Mouse (Mus musculus): ENCODE results near the gene Tmem217. TPM values are rescaled to one million over a fixed set of nuclear protein-coding genes. Genes with fewer than 3 reads are reported as not detected.
"Not testable (repeated sequence)": the region's sequence is repeated elsewhere in the genome, so short reads cannot be mapped to it uniquely, and the experiment has no call there.

Gene Tmem217
- total RNA-seq, 2 experiments from 2014 or later, result 0.44 TPM; not detected in 1

DNA sequence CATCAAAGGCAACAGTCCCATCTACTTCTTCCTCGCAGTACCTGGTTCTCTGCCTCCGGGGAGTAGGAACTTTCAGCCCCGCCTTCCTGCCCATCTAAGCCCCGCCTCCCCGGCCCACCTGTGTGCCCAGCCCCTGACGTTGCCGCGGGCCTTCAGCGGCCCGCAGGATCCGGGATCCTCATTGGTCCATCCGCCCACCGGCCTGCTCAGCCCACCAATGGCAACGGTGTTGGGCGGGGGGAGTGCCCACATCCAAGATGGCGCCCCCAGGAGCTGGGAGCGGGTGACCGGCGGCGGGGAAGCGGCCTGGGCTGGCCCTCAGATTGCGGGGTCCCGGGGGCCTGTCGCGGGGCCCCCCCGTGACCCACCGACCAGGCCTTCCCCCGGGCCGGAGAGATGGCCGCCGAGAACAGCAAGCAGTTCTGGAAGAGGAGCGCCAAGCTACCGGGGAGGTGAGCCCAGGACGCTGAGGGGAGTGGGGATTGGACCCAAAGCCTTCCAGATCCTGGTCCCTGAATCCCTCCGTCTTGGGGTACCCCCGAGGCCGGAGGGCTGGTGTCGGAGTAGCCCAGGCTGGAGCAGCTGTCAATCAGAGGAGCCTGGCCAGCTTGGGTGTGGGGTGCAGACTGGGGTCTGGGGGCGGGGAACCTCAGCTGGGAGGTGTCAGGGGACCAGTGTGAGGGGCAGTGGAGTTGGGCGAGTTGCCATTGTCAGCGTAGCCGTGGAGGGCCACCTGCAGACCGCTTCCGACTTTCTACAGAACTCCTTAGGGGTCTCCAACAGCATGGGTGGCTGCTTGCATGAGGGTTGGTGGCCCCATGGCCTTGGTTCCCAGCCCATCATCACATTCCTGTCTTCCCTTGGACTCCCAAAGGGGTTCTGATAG, 2.4 kb downstream of the Tmem217 start, which contains the start of the genes Gm17657 and Tbc1d22b:
Gm17657 (minus strand) TSS at position 96 of the 886 bp plus-strand sequence.
Tbc1d22b (plus strand) TSS at position 243 of the 886 bp plus-strand sequence.
- peak; percentile 82 to 83 for DNase-seq (ENCODE audit: extremely low spot score in 1 of 2, low spot score in 1 of 2)

DNA sequence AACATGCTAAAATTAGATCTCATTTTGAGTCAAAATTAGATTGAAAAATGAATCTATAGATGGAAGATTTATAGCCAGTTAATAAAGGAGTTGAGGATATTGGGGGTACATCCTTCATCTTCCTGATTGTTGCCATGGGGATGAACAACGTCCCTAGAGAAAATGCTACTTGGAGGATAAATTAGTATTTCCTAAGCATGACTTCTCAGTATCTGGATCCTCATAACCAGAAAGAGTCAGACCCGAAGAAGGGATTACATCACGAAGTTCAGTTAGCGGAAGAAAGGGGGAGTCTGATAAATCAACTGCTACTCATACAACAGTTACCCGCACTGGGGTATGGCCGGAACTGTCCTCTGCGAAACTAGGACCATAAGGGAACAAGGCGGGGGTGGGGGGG, 3.2 kb downstream of the Tmem217 start:
- DNase-seq (ENCODE audit: extremely low spot score in 1 of 2, low spot score in 1 of 2), result no peak

GRCm38 (mm10) chr17:29548494-29548893, 3.7 kb downstream of the Tmem217 start:
- no peak for DNase-seq (ENCODE audit: extremely low spot score in 1 of 2, low spot score in 1 of 2)

DNA sequence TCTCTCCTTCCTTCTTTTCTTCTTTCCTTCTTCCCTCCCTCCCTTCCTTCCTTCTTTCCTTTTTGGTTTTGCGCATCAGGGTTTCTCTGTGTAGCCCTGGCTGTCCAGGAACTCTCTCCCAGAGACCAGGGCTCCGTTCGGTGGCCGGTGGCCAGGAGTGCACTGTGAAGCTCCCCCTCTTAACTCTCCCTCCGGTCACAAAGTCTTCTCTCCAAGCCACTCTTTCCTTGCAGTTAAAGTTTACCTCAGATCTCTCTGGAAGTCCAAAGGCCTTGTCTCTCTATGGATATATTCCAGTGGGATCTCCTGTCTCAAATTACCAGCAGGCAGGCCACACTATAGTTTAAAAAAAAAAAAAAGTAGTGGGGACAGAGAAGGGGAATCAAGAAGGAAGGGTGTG, 6.9 kb downstream of the Tmem217 start:
- DNase-seq (ENCODE audit: extremely low spot score in 1 of 2, low spot score in 1 of 2), result no peak

GRCm38 (mm10) chr17:29544064-29544463, 8.1 kb downstream of the Tmem217 start:
- DNase-seq (ENCODE audit: extremely low spot score in 1 of 2, low spot score in 1 of 2), result no peak

- DNase-seq (ENCODE audit: extremely low spot score in 1 of 2, low spot score in 1 of 2), result peak in 1 of 2 experiments; percentile 30
Observed at GRCm38 (mm10) chr17:29542831-29543690, 9.1 kb downstream of the Tmem217 start.

DNA sequence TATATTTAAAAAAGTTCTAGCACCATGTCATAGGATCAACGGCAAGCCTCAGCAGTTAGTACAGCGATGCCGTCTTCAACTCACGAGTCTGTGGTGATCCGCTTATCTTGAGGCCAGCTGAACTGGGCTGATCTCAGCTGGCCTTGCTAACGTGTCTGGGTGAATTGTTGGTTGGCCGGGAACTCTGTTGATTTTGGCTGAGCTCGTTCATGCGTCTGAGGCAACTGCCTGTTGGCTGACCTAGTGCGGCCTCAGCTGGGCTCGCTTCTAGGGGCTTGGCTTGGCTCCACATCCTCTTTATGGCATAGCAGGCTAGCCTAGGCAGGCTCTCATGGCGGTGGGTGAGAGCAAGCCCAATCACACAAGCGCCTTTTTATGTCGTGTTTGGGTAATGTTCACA, 10.8 kb downstream of the Tmem217 start:
- no peak for DNase-seq (ENCODE audit: extremely low spot score in 1 of 2, low spot score in 1 of 2)

- DNase-seq (ENCODE audit: extremely low spot score in 1 of 2, low spot score in 1 of 2), result no peak
Observed at GRCm38 (mm10) chr17:29540426-29540825, 11.8 kb downstream of the Tmem217 start.

DNA sequence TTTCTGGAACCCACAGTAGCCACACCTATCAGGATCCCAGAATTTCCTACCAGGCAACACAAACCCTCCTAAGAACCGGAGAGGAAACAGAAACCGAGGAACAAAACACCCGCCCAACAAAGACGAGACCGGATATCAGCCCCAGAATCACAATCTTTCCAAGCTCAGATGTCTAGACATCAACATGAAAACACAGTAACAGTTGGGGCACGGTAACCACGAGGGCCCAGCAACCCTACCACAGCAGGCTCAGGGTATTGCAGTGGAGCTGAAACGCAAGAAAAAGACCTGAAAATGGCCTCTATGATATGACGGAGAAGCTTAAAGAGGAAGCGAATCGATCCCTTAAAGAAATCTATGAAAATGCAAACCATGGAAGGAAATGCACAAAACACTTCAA, 18.3 kb downstream of the Tmem217 start:
- DNase-seq (ENCODE audit: extremely low spot score in 1 of 2, low spot score in 1 of 2), result no peak

DNA sequence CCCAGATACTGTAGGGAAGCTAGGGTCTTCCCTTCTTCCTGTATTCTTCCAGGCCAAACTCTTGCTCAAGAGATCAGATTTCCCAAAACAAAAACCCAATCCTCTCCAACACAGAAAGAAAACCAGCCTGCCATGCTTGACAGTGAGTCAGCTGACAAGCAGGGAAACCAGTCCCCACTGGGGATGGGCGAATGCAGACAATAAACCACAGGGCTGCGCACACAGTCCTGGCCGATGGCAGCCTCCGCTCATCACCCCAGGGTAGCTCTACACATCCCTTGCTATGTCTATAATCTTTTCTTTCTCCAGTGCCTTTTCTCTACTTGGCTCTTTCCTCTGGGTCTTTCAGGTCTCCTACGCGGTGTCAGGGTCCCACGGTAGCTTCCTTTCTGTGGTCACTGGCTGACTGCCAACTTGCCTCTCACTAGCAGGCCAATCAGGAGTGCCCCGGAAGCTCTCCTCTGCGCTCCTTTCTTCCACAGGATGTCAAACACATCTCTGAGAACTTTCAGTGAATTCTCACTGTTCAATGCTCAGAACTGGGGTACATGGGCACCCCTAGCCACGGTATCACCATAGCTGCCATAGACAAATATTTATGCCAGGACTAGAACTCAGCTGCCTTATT, 20.3 kb downstream of the Tmem217 start:
- no peak for DNase-seq (ENCODE audit: extremely low spot score in 1 of 2, low spot score in 1 of 2)

GRCm38 (mm10) chr17:29531278-29531677, 20.9 kb downstream of the Tmem217 start:
- DNase-seq (ENCODE audit: extremely low spot score in 1 of 2, low spot score in 1 of 2), result no peak

GRCm38 (mm10) chr17:29530508-29530907, 21.7 kb downstream of the Tmem217 start:
- DNase-seq (ENCODE audit: extremely low spot score in 1 of 2, low spot score in 1 of 2), result no peak

- DNase-seq (ENCODE audit: extremely low spot score in 1 of 2, low spot score in 1 of 2), result no peak
Observed at GRCm38 (mm10) chr17:29528568-29529187, 23.5 kb downstream of the Tmem217 start.

- no peak for DNase-seq (ENCODE audit: extremely low spot score in 1 of 2, low spot score in 1 of 2)
Observed at GRCm38 (mm10) chr17:29525613-29526012, 26.6 kb downstream of the Tmem217 start.

DNA sequence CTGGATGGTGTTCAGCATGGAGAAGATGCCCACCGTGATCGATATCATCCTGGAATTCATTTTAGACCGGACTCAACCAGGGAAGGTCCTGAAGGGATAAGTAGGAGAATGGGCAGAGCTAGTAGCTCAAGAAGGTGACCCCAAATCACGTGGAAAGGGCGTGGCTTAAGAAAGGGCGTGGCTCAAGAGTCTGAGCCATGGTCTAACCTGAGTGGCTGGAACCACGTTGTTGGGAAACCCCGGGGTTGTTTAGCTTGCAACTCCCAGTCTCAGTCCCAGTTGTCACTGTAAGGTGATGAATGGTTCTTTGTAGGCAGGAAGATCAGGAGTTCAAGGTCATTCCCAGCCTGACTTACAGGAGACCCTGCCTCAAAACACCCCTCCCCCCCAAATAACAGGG, 32.5 kb downstream of the Tmem217 start:
- DNase-seq (ENCODE audit: extremely low spot score in 1 of 2, low spot score in 1 of 2), result no peak

GRCm38 (mm10) chr17:29518665-29519064, 33.5 kb downstream of the Tmem217 start:
- not testable (repeated sequence) for DNase-seq (ENCODE audit: extremely low spot score in 1 of 2, low spot score in 1 of 2)

DNA sequence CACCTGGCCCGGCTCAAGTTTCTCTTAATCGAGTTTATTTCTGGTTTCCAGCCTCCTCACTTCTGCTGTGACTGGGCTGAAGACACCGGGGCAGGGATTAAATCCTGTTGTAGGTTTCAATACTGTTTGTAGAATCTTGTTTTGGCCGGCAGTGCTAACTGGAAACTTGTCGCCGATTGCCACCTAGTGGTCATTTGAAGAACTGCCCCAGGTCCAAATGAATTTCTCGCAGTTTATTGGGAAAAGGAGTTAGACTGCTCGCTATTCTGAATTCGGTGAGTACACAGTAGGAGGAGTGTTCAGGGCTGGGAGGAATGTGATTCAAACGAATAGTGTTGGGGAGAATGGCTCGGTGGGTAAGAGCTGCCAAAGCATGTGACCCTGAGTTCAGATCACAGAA, 37.8 kb downstream of the Tmem217 start:
- peak; percentile 81 to 82 for DNase-seq (ENCODE audit: extremely low spot score in 1 of 2, low spot score in 1 of 2)

GRCm38 (mm10) chr17:29513044-29513730, 39.0 kb downstream of the Tmem217 start:
- peak in 1 of 2 experiments; percentile 11 for DNase-seq (ENCODE audit: extremely low spot score in 1 of 2, low spot score in 1 of 2)

DNA sequence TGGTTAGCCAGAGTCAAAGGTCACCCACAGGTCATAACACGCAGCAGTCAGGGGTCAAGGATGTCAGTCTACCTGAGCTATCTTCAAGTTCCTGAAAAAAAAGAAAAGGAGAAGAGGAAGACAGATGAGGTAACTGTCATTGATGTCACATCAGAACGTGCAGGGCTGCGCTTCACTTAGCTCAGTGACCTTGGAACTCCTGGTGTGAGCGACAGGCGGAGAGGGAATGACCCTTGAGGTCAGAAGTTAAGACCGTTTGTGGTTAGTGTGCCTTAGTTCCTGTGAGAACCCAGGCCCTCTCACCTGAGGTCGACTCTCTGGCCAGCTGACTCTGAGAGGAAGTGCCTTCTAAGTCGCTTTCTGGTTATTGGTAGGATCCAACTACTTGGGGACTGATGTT, 41.5 kb downstream of the Tmem217 start:
- DNase-seq (ENCODE audit: extremely low spot score in 1 of 2, low spot score in 1 of 2), result no peak

All from layer of hippocampus, postnatal 25 days (tissue).